Mouse (Mus musculus) heart, embryonic 16.5 days (tissue): Measurements from ENCODE around the gene En2. TPM values are rescaled to one million over a fixed set of nuclear protein-coding genes. Genes with fewer than 3 reads are reported as not detected.
A peak's percentile ranks its signal among the peaks of the same experiment; 100 is the strongest.

Experiments used
- ATAC-seq: fragments of 200-750 bp; cut with Nextera tagmentation; replicated peaks from 2 replicates; pipeline ENCODE4 v1.8.0; 2017; ENCODE audit warnings: moderate number of reproducible peaks; ENCODE audit not compliant: insufficient read depth, low FRiP score; ENCODE audit errors: extremely low read depth
- H3K27ac ChIP-seq: fragments of 300-500 bp; sonication (generic); 2 replicates; pipeline ENCODE4 v1.5.1; 2014; ENCODE audit warnings: mild to moderate bottlenecking, low read length, control low read depth, moderate library complexity
- H3K27me3 ChIP-seq: fragments of 300-500 bp; sonication (generic); 2 replicates; pipeline ENCODE4 v1.6.1; 2014; ENCODE audit warnings: low read length, mixed read lengths; ENCODE audit not compliant: control insufficient read depth, insufficient read depth
- H3K36me3 ChIP-seq: fragments of 300-500 bp; sonication (generic); 2 replicates; pipeline ENCODE4 v1.6.1; 2014; ENCODE audit not compliant: control insufficient read depth, insufficient read depth
- H3K4me1 ChIP-seq: fragments of 300-500 bp; sonication (generic); 2 replicates; pipeline ENCODE4 v1.6.1; 2014; ENCODE audit warnings: low read length, mixed read lengths; ENCODE audit not compliant: control insufficient read depth, insufficient read depth
- H3K4me2 ChIP-seq: fragments of 300-500 bp; sonication (generic); 2 replicates; pipeline ENCODE4 v1.6.1; 2014; ENCODE audit warnings: low read depth, mild to moderate bottlenecking, control low read depth, low read length
- H3K4me3 ChIP-seq: fragments of 300-500 bp; sonication (generic); 2 replicates; pipeline ENCODE4 v1.5.1; 2014; ENCODE audit warnings: mild to moderate bottlenecking, control low read depth, low read length
- H3K9ac ChIP-seq: fragments of 300-500 bp; sonication (generic); 2 replicates; pipeline ENCODE4 v1.6.1; 2014; ENCODE audit warnings: low read length, control low read depth
- H3K9me3 ChIP-seq: fragments of 300-500 bp; sonication (generic); replicated peaks from 2 replicates; pipeline ENCODE4 v1.6.1; 2016; ENCODE audit warnings: low read length; ENCODE audit not compliant: control insufficient read depth
- WGBS: fragments of 180-500 bp; shearing (Covaris S2); extraction: QIAGEN DNeasy Blood & Tissue Kit; methylation state at CpG from one replicate; pipeline ENCODE4 v1.1.7; 2014; 5-methylcytosine and 5-hydroxymethylcytosine counted together
- polyA plus RNA-seq: library from polyadenylated mRNA; unstranded; fragments of >200 nt; fragmentation: Nextera tagmentation; extraction: Ambion mirVana; gene quantifications from 2 replicates; pipeline ENCODE4 v1.2.1, GENCODE M21; 2015

Gene En2
- polyA plus RNA-seq, 1 experiment from 2014 or later, result not detected

GRCm38 (mm10) chr5:28167611-28168252, 2.2 kb downstream of the En2 start:
- Histone ChIP-seq H3K4me2 (peak overlapping the region; percentile 45), H3K27me3 (peaks cover 83% of the 10 kb centered on the region), H3K9me3 (no peaks in the 10 kb centered on the region), H3K36me3 (no peaks in the 10 kb centered on the region), H3K27ac (no peak overlapping the region), H3K4me1 (peaks cover 10% of the 10 kb centered on the region), H3K4me3 (peak overlapping the region; percentile 37), H3K9ac (no peak overlapping the region)
- 2% methylated on average over 29 of the region's 29 CpGs for WGBS
- ATAC-seq, result no peak

DNA sequence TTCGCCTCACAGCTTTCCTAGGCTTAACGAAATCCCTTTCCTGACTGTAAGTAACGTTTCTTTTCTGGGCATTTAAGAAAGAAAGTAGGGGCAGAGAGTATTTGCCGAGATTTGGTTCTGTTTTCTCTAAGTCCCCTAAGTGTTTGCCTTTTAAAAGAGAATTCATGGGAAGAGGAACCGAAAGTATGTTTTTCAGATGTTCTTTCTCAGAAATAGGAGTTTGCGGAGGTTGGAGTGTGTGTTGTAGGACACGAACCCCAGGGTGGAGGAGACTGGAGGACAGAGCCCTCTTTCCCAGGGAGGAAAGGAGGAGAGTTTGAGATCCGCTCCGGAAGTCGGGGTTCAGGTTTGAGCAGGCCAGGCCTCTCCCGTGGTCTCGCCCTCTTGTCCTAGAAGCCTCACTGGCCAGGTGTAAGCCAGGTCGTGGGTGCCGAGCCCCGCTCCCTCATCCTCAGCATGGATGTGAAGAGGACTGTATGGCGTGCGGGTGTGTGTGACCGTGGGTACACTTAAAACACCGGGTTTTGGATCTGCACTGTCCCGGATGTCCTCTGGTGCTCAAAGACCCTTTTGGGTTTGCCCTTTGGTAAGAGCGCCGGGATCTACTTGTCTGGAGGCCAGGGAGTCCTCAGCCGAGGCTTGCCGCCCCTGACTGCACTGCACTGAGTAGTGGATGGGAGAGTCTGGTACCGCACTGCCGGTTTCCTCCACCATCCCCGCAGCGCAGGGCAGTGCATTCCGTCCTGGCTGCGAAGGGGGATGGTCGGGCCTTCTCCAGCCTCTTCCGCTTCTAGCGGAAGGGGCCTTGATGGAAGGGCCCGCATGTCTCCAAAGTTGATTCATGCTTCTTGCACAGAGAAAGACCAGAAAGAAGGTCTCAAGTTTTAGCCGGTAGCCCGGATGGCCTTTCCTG, 3.0 kb downstream of the En2 start:
- Histone ChIP-seq H3K4me2 (peak overlapping the region; percentile 45), H3K27ac (no peak overlapping the region), H3K36me3 (no peaks in the 10 kb centered on the region), H3K4me1 (peaks cover 10% of the 10 kb centered on the region), H3K4me3 (peak overlapping the region; percentile 37), H3K27me3 (peaks cover 85% of the 10 kb centered on the region), H3K9me3 (no peaks in the 10 kb centered on the region), H3K9ac (no peak overlapping the region)
- 2% methylated on average over 36 of the region's 36 CpGs for WGBS
- no peak for ATAC-seq

DNA sequence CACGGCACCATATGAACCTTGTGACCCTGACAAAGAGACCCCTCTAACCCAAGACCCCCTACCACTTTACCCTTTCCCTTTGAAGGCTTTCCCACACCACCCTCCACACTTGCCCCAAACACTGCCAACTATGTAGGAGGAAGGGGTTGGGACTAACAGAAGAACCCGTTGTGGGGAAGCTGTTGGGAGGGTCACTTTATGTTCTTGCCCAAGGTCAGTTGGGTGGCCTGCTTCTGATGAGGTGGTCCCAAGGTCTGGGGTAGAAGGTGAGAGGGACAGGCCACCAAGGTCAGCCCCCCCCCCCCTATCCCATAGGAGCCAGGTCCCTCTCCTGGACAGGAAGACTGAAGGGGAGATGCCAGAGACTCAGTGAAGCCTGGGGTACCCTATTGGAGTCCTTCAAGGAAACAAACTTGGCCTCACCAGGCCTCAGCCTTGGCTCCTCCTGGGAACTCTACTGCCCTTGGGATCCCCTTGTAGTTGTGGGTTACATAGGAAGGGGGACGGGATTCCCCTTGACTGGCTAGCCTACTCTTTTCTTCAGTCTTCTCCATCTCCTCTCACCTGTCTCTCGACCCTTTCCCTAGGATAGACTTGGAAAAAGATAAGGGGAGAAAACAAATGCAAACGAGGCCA, 3.8 kb downstream of the En2 start:
- ATAC-seq, result no peak
- WGBS, result 10% methylated on average over 5 of the region's 5 CpGs
- Histone ChIP-seq H3K4me2 (no peak overlapping the region), H3K36me3 (no peaks in the 10 kb centered on the region), H3K9ac (no peak overlapping the region), H3K4me3 (no peak overlapping the region), H3K9me3 (no peaks in the 10 kb centered on the region), H3K27ac (no peak overlapping the region), H3K27me3 (peaks cover 85% of the 10 kb centered on the region), H3K4me1 (peaks cover 10% of the 10 kb centered on the region)

- H3K9me3 ChIP-seq, result no peaks in the 10 kb centered on the region
- H3K9ac ChIP-seq, result no peak overlapping the region
- H3K4me3 ChIP-seq, result no peak overlapping the region
- no peak overlapping the region for H3K27ac ChIP-seq
- H3K27me3 ChIP-seq, result peaks cover 84% of the 10 kb centered on the region
- 6% methylated on average over 17 of the region's 17 CpGs for WGBS
- no peaks in the 10 kb centered on the region for H3K36me3 ChIP-seq
- no peak overlapping the region for H3K4me2 ChIP-seq
- peaks cover 9% of the 10 kb centered on the region for H3K4me1 ChIP-seq
- ATAC-seq, result no peak
Observed at GRCm38 (mm10) chr5:28170081-28170480, 4.6 kb downstream of the En2 start.

- H3K9me3 ChIP-seq, result no peaks in the 10 kb centered on the region
- H3K4me3 ChIP-seq, result no peak overlapping the region
- peaks cover 83% of the 10 kb centered on the region for H3K27me3 ChIP-seq
- H3K9ac ChIP-seq, result no peak overlapping the region
- no peaks in the 10 kb centered on the region for H3K36me3 ChIP-seq
- ATAC-seq, result no peak
- no peak overlapping the region for H3K27ac ChIP-seq
- H3K4me1 ChIP-seq, result peaks cover 6% of the 10 kb centered on the region
- no peak overlapping the region for H3K4me2 ChIP-seq
- WGBS, result 2% methylated on average over 19 of the region's 19 CpGs
Observed at GRCm38 (mm10) chr5:28170892-28171291, 5.4 kb downstream of the En2 start.

DNA sequence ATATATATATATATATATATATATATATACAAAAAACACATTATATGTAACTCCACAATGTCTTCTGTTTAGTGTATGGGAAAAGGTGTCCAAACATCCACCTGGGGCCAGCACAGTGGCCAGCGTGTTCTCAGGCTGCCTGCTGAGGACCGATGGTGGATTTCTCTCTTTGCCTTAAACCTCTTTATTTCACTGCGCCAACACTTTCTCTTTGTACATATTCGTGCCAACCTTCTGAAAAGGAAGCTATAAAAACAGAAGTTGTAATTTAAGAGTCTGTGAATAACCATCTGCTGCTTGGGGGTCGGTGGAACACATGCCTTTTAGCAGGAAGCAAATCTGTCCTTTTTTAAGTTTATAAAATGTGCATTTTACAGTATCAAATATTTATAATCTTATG, 6.2 kb downstream of the En2 start:
- WGBS, result 14% methylated on average over 5 of the region's 5 CpGs
- no peak overlapping the region for H3K4me3 ChIP-seq
- no peak overlapping the region for H3K27ac ChIP-seq
- H3K4me2 ChIP-seq, result no peak overlapping the region
- no peak overlapping the region for H3K9ac ChIP-seq
- ATAC-seq, result no peak
- peaks cover 4% of the 10 kb centered on the region for H3K4me1 ChIP-seq
- H3K27me3 ChIP-seq, result peaks cover 83% of the 10 kb centered on the region
- no peaks in the 10 kb centered on the region for H3K36me3 ChIP-seq
- no peaks in the 10 kb centered on the region for H3K9me3 ChIP-seq

- Histone ChIP-seq H3K9ac (no peak overlapping the region), H3K27me3 (peaks cover 85% of the 10 kb centered on the region), H3K36me3 (no peaks in the 10 kb centered on the region), H3K9me3 (no peaks in the 10 kb centered on the region), H3K27ac (no peak overlapping the region), H3K4me2 (no peak overlapping the region), H3K4me3 (no peak overlapping the region), H3K4me1 (no peaks in the 10 kb centered on the region; the same call in 1 of the 2 replicates)
- WGBS, result 9% methylated on average over 8 of the region's 8 CpGs
- ATAC-seq, result no peak
Observed at GRCm38 (mm10) chr5:28172261-28172920, 6.9 kb downstream of the En2 start.

DNA sequence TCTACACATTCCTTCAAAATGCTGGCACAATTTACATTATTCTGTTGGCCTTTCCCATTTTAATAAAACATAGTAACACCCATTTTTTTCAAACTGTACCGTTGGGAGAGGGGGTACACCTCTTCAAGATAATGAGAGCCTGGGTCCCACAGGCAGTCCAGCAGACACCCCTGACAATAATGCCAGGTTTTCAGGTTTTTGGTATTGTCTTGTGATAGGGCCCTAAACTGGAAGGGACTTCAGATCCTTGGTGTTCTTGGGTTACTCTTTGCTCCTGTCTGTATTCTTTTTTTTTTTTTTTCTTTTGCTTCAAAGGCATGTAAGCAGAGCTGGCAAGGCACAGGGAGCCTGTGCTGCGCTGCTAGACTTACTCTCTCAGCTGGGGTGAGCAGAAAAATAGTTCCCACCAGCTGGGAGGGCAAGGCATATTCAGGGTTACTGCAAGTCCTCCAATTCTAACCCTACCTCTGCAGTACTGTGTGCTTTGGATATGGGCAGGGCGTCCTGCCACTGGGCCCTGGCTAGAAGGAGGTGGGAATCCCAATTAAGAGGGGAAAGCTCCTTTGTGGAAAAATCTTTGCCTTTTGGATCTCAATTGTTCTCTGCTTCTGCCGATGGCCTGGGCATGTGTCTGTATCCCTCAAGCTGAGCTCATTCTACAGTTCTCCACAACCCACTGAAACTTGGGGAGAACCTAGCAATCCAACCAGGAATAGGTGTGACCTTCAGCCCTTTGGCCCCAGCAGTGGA, 7.6 kb downstream of the En2 start:
- Histone ChIP-seq H3K9ac (no peak overlapping the region), H3K27me3 (peaks cover 89% of the 10 kb centered on the region), H3K36me3 (no peaks in the 10 kb centered on the region), H3K27ac (no peak overlapping the region), H3K4me1 (no peaks in the 10 kb centered on the region; the same call in 1 of the 2 replicates), H3K9me3 (no peaks in the 10 kb centered on the region), H3K4me2 (no peak overlapping the region), H3K4me3 (no peak overlapping the region)
- ATAC-seq, result no peak
- WGBS, result 7% methylated on average over 4 of the region's 4 CpGs
